19 mouse cellular contexts compared by ENCODE assay signal in the genomic region with DNA sequence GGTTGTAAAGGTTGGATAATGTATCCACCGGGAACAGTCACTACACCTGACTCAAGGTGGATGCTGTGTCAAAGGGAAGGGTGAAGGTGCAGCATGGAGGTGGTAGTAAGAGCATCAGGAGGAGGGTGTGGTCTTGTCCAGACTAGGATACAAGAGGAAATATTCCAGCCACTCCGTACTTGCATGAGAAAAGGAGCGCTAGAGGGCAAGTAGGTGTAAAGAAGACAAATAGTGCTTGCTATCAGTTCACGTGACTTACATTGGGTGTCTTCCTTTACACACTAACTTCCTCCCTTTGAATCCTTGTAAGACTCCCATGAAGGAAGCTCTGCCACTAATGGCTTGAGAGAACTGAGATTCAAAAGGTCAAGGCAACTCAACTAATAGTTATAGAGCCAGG.
"Had no signal": no experiment of that assay in that cellular context is flagged by ENCODE, and none has a peak within 500 bp of the region (broad histone marks: within the 10 kb centered on the region; RNA-seq: fewer than 3 reads in every experiment).

No protein-coding gene starts in this region.

- DNase-seq: gastrocnemius, postnatal 14 days; gastrocnemius, postnatal 36 days; kidney, adult 11 months; kidney, adult 2 months; kidney, adult 9 months; kidney, postnatal 14 days; kidney, postnatal 36 days; layer of hippocampus, adult 9-11 months; layer of hippocampus, postnatal 36 days; liver; liver, embryonic 13.5 days had no signal

- H3K9me3 ChIP-seq: heart, embryonic 10.5 days; heart, embryonic 12.5 days; hindbrain, embryonic 13.5 days; hindbrain, embryonic 15.5 days; kidney, embryonic 15.5 days; limb, embryonic 12.5 days; liver, embryonic 13.5 days had no signal

- H3K9ac ChIP-seq: heart, embryonic 12.5 days; hindbrain, embryonic 13.5 days; hindbrain, embryonic 15.5 days; kidney, embryonic 15.5 days; limb, embryonic 12.5 days; liver, embryonic 13.5 days had no signal

- H3K27me3 ChIP-seq: heart, embryonic 12.5 days; hindbrain, embryonic 13.5 days; hindbrain, embryonic 15.5 days; kidney, embryonic 15.5 days; limb, embryonic 12.5 days; liver, embryonic 13.5 days had no signal

- H3K27ac ChIP-seq: heart, embryonic 10.5 days; hindbrain, embryonic 13.5 days; hindbrain, embryonic 15.5 days; hindbrain, postnatal 0 days; kidney, embryonic 15.5 days; kidney, postnatal 0 days; limb, embryonic 12.5 days; liver, embryonic 13.5 days had no signal

- H3K4me3 ChIP-seq: heart, embryonic 10.5 days; heart, embryonic 12.5 days; hindbrain, embryonic 13.5 days; hindbrain, embryonic 15.5 days; kidney, embryonic 15.5 days; limb, embryonic 12.5 days; liver, embryonic 13.5 days had no signal

- H3K36me3 ChIP-seq: heart, embryonic 10.5 days; heart, embryonic 12.5 days; hindbrain, embryonic 13.5 days; hindbrain, embryonic 15.5 days; kidney, embryonic 15.5 days; limb, embryonic 12.5 days; liver, embryonic 13.5 days had no signal

- H3K4me1 ChIP-seq: hindbrain, embryonic 13.5 days; hindbrain, embryonic 15.5 days; kidney, embryonic 15.5 days; limb, embryonic 12.5 days; liver, embryonic 13.5 days had no signal
